Mouse (Mus musculus): ENCODE results near the gene Akr1b3.

DNA sequence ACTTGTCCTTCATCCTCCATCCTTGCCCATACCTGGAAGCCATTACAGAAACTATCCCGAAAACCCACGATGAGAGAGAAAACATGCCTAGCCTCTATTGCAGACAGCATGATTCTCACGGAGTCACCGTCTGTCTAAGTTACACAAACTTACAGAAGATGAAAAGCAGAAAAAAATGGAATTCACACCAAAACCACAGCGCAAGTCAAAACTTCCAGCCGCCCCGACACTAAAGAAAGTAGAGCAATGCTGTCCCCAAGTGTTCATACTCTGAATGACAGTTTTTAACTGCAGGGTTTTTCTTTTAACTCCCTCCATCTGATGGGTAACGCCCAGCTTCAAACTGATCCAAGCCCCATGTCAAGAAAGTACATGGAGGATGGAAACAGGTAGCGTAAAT, 39.6 kb downstream of the Akr1b3 start:
- TF ChIP-seq CTCF (IDR thresholded peaks at IDR 0.05; ENCODE audit: insufficient read depth, low read depth, low read length) (no peak), POLR2A (IDR thresholded peaks at IDR 0.05; ENCODE audit: insufficient read depth, low read depth, low read length) (no peak)

Data from olfactory bulb, adult 2 months (tissue).